17 mouse cellular contexts compared by ENCODE assay signal in genomic region chr1:153019128-153019527, GRCm38 (mm10).
DNase-seq lines count a peak whose midpoint lies in the region; ATAC-seq and TF ChIP-seq lines count a peak whose summit lies in the region.
"Had no signal": no experiment of that assay in that cellular context is flagged by ENCODE, and none has a peak within 500 bp of the region (broad histone marks: within the 10 kb centered on the region; RNA-seq: fewer than 3 reads in every experiment).

No protein-coding gene starts in this region.

- no peaks in the 10 kb centered on the region for H3K4me1 ChIP-seq in CH12.LX (ENCODE audit: control insufficient read depth in 1 of 2, insufficient read depth in 2 of 2)
- H3K4me1 ChIP-seq in MEL (ENCODE audit: control insufficient read depth in 1 of 2, insufficient read depth in 2 of 2, low read length in 2 of 2): peaks cover 55 to 72% of the 10 kb centered on the region in 2 experiments
- peaks cover 8% of the 10 kb centered on the region; the same call in 1 of the 2 replicates for H3K4me1 ChIP-seq in lung, postnatal 0 days (ENCODE audit: insufficient read depth, low read depth, low read length)

- no peaks in the 10 kb centered on the region for H3K9me3 ChIP-seq in CH12.LX (replicated peaks; ENCODE audit: low read length)
- H3K9me3 ChIP-seq in MEL (replicated peaks; ENCODE audit: insufficient read depth, low read length): no peaks in the 10 kb centered on the region
- no peaks in the 10 kb centered on the region for H3K9me3 ChIP-seq in lung, postnatal 0 days (ENCODE audit: low read length)
- H3K9me3 ChIP-seq: G1E had no signal

- no peak for TF ChIP-seq CTCF in CH12.LX (conservative IDR thresholded peaks at IDR 0.05 in 1 of 2, IDR thresholded peaks at IDR 0.05 in 1 of 2; ENCODE audit: low read depth in 2 of 2, low read length in 2 of 2)
- TF ChIP-seq CTCF in MEL (IDR thresholded peaks at IDR 0.05 in 2 of 3, conservative IDR thresholded peaks at IDR 0.05 in 1 of 3; ENCODE audit: control insufficient read depth in 1 of 3, insufficient read depth in 1 of 3, low read depth in 2 of 3, low read length in 3 of 3, poor library complexity in 1 of 3, severe bottlenecking in 1 of 3): no peak
- no peak for TF ChIP-seq CTCF in lung, postnatal 0 days (IDR thresholded peaks at IDR 0.05)

- TF ChIP-seq POLR2A in CH12.LX (IDR thresholded peaks at IDR 0.05; ENCODE audit: low read depth, low read length): no peak
- no peak for TF ChIP-seq POLR2A in MEL (IDR thresholded peaks at IDR 0.05; ENCODE audit: control insufficient read depth in 1 of 2, insufficient read depth in 1 of 2, low read depth in 1 of 2, low read length in 2 of 2, poor library complexity in 1 of 2)

- no peaks in the 10 kb centered on the region for H3K27me3 ChIP-seq in CH12.LX (replicated peaks)
- H3K27me3 ChIP-seq in MEL (ENCODE audit: control insufficient read depth in 1 of 2, insufficient read depth in 2 of 2, low read length in 2 of 2): no peaks in the 10 kb centered on the region
- no peaks in the 10 kb centered on the region for H3K27me3 ChIP-seq in lung, postnatal 0 days (replicated peaks; ENCODE audit: insufficient read depth, low read length)
- H3K27me3 ChIP-seq: Patski had no signal

- in situ Hi-C loops in CH12.LX (cut with MboI; ENCODE audit: low pct_ligation_motif_present, low pct_unique_long_range_greater_than_20kb, low sequenced_read_pairs): no loop called here

- ATAC-seq in lung, postnatal 0 days: no peak
- ATAC-seq: activated CD4-positive, CD25-positive, alpha-beta regulatory T cell, adult 4 months; CD4-positive, CD25-positive, alpha-beta regulatory T cell, adult 4 months; Patski had no signal

- no peak for TF ChIP-seq RAD21 in CH12.LX (IDR thresholded peaks at IDR 0.05; ENCODE audit: low read depth, low read length)
- no peak for TF ChIP-seq RAD21 in MEL (IDR thresholded peaks at IDR 0.05; ENCODE audit: low read depth, low read length)

- H3K4me3 ChIP-seq in CH12.LX (replicated peaks in 1 of 3; ENCODE audit: low read depth in 2 of 3, low read length in 2 of 3, poor library complexity in 1 of 3) (no peak overlapping the region), MEL (ENCODE audit: control insufficient read depth in 1 of 2, insufficient read depth in 1 of 2, low read depth in 2 of 2, low read length in 2 of 2) (no peak overlapping the region)
- no peak overlapping the region for H3K4me3 ChIP-seq in lung, postnatal 0 days (ENCODE audit: low read depth, low read length)

- H3K9ac ChIP-seq in CH12.LX (ENCODE audit: insufficient read depth, low read depth) (no peak overlapping the region), MEL (ENCODE audit: control insufficient read depth, low read depth, low read length, poor library complexity, severe bottlenecking) (no peak overlapping the region)
- no peak overlapping the region for H3K9ac ChIP-seq in lung, postnatal 0 days (replicated peaks; ENCODE audit: low read depth)

- TF ChIP-seq EP300 in CH12.LX (IDR thresholded peaks at IDR 0.05; ENCODE audit: low read length) (no peak), MEL (IDR thresholded peaks at IDR 0.05; ENCODE audit: low read depth in 1 of 2, low read length in 2 of 2) (no peak)
- TF ChIP-seq EP300 in lung, postnatal 0 days (IDR thresholded peaks at IDR 0.05): no peak

- dilution Hi-C loops in CH12.LX (cut with MboI; ENCODE audit: extremely low pct_ligation_motif_present, extremely low pct_unique_long_range_greater_than_20kb, low sequenced_read_pairs): no loop called here

- H3K4me2 ChIP-seq in CH12.LX (ENCODE audit: insufficient read depth, low read depth, poor library complexity, severe bottlenecking): no peak overlapping the region
- no peak overlapping the region for H3K4me2 ChIP-seq in lung, postnatal 0 days (replicated peaks; ENCODE audit: low read depth, low read length)

- H3K79me2 ChIP-seq in CH12.LX (replicated peaks; ENCODE audit: control insufficient read depth, extremely low read depth, insufficient read depth, poor library complexity, severe bottlenecking): no peaks in the 10 kb centered on the region
- no peaks in the 10 kb centered on the region for H3K79me2 ChIP-seq in MEL (ENCODE audit: control insufficient read depth, insufficient read depth, low read length, poor library complexity)

- H3K27ac ChIP-seq in CH12.LX (ENCODE audit: insufficient read depth, low read depth) (no peak overlapping the region), MEL (ENCODE audit: control insufficient read depth, low read depth, low read length) (peak overlapping the region; percentile 28)
- no peak overlapping the region for H3K27ac ChIP-seq in lung, postnatal 0 days (ENCODE audit: low read length)

- H3K36me3 ChIP-seq in CH12.LX (replicated peaks in 1 of 2; ENCODE audit: control insufficient read depth in 1 of 2, insufficient read depth in 1 of 2, low read length in 1 of 2): no peaks in the 10 kb centered on the region
- H3K36me3 ChIP-seq in MEL (ENCODE audit: control insufficient read depth in 1 of 2, insufficient read depth in 2 of 2, low read length in 2 of 2): peaks cover 0 to 65% of the 10 kb centered on the region in 2 experiments; a peak in 2 of 4 replicates
- no peaks in the 10 kb centered on the region for H3K36me3 ChIP-seq in lung, postnatal 0 days (ENCODE audit: insufficient read depth, low read length)
- H3K36me3 ChIP-seq: G1E had no signal

- 100% methylated on average over 1 of the region's 1 CpGs for WGBS in lung, postnatal 0 days

- DNase-seq in CH12.LX (ENCODE audit: extremely low read depth): no peak
- DNase-seq in MEL (ENCODE audit: low read depth, low spot score): no peak
- DNase-seq in lung, postnatal 0 days (ENCODE audit: low spot score): no peak
- DNase-seq in thymus, postnatal 14 days: no peak
- DNase-seq: adrenal gland, adult 2 months; adrenal gland, adult 8-10 months; adrenal gland, postnatal 10 days; adrenal gland, postnatal 14 days; adrenal gland, postnatal 25 days; adrenal gland, postnatal 36 days; B cell, adult 2 months; cerebellum, adult 11 months; cerebellum, adult 8-10 months had no signal

TF ChIP-seq in CH12.LX, 34 proteins besides CTCF, POLR2A, EP300 and RAD21:
- TF ChIP-seq ZKSCAN1 (IDR thresholded peaks at IDR 0.05; ENCODE audit: borderline replicate concordance, low read depth, low read length) (peak; percentile 79), SIN3A (IDR thresholded peaks at IDR 0.05; ENCODE audit: low read length) (no peak)

TF ChIP-seq in MEL, 35 proteins besides CTCF, POLR2A, EP300 and RAD21:
- TF ChIP-seq MEF2A (IDR thresholded peaks at IDR 0.05; ENCODE audit: extremely low read depth, insufficient replicate concordance, low read depth, low read length, poor library complexity, severe bottlenecking) (no peak), ZKSCAN1 (IDR thresholded peaks at IDR 0.05; ENCODE audit: low read depth, low read length) (peak; percentile 97)
TF ChIP-seq in MEL: peak in this region for 1.

Comparison
In these comparisons a context has a peak if more than half of its experiments do, and no peak if none do; other contexts are left out.
1. Of the 35 proteins assayed by ChIP-seq in both MEL and CH12.LX: peak only in MEL: none; only in CH12.LX: none; in both: ZKSCAN1; in neither: 34.